Mouse (Mus musculus): ENCODE measurements around the gene Mms22l. TPM values are rescaled to one million over a fixed set of nuclear protein-coding genes. Genes with fewer than 3 reads are reported as not detected.
"Not testable (repeated sequence)": the region's sequence is repeated elsewhere in the genome, so short reads cannot be mapped to it uniquely, and the experiment has no call there.

Mms22l gene
- 1 to 10 TPM in 1 of 2 experiments, under 1 TPM in 1; 0.81 to 1.2 TPM for total RNA-seq (2021)

- DNase-seq (ENCODE audit: extremely low spot score in 1 of 2, low spot score in 1 of 2), result peak; percentile 85 to 88
These were observed at the start of gene Mms22l for GRCm38 (mm10) chr4:24496116-24496952. Gene Mms22l, plus strand, starts transcription at chr4:24496451.

GRCm38 (mm10) chr4:24484046-24484445, 12.2 kb upstream of the Mms22l start:
- not testable (repeated sequence) for DNase-seq (ENCODE audit: extremely low spot score in 1 of 2, low spot score in 1 of 2)

- no peak for DNase-seq (ENCODE audit: extremely low spot score in 1 of 2, low spot score in 1 of 2)
These were observed 685 bp downstream of the Mms22l start for GRCm38 (mm10) chr4:24496953-24497319.

GRCm38 (mm10) chr4:24509195-24509594, 12.9 kb downstream of the Mms22l start:
- no peak for DNase-seq (ENCODE audit: extremely low spot score in 1 of 2, low spot score in 1 of 2)

GRCm38 (mm10) chr4:24536989-24537388, 40.7 kb downstream of the Mms22l start:
- DNase-seq (ENCODE audit: extremely low spot score in 1 of 2, low spot score in 1 of 2), result no peak

GRCm38 (mm10) chr4:24543421-24543820, 47.2 kb downstream of the Mms22l start:
- DNase-seq (ENCODE audit: extremely low spot score in 1 of 2, low spot score in 1 of 2), result no peak

GRCm38 (mm10) chr4:24544677-24545151, 48.5 kb downstream of the Mms22l start:
- peak; percentile 29 to 56 for DNase-seq (ENCODE audit: extremely low spot score in 1 of 2, low spot score in 1 of 2)

- DNase-seq (ENCODE audit: extremely low spot score in 1 of 2, low spot score in 1 of 2), result no peak
These were observed 60.0 kb downstream of the Mms22l start for GRCm38 (mm10) chr4:24556116-24556820.

- DNase-seq (ENCODE audit: extremely low spot score in 1 of 2, low spot score in 1 of 2), result no peak
These were observed 60.9 kb downstream of the Mms22l start for GRCm38 (mm10) chr4:24557149-24557548.

GRCm38 (mm10) chr4:24568026-24568425, 71.8 kb downstream of the Mms22l start:
- no peak for DNase-seq (ENCODE audit: extremely low spot score in 1 of 2, low spot score in 1 of 2)

- DNase-seq (ENCODE audit: extremely low spot score in 1 of 2, low spot score in 1 of 2), result no peak
These were observed 72.8 kb downstream of the Mms22l start for GRCm38 (mm10) chr4:24568989-24569556.

GRCm38 (mm10) chr4:24574276-24574675, 78.0 kb downstream of the Mms22l start:
- DNase-seq (ENCODE audit: extremely low spot score in 1 of 2, low spot score in 1 of 2), result peak; percentile 88 to 98

GRCm38 (mm10) chr4:24577594-24577993, 81.3 kb downstream of the Mms22l start:
- no peak for DNase-seq (ENCODE audit: extremely low spot score in 1 of 2, low spot score in 1 of 2)

GRCm38 (mm10) chr4:24582295-24582694, 86.0 kb downstream of the Mms22l start:
- DNase-seq (ENCODE audit: extremely low spot score in 1 of 2, low spot score in 1 of 2), result no peak

GRCm38 (mm10) chr4:24583997-24584396, 87.7 kb downstream of the Mms22l start:
- no peak for DNase-seq (ENCODE audit: extremely low spot score in 1 of 2, low spot score in 1 of 2)

GRCm38 (mm10) chr4:24594824-24595223, 98.6 kb downstream of the Mms22l start:
- no peak for DNase-seq (ENCODE audit: extremely low spot score in 1 of 2, low spot score in 1 of 2)

- DNase-seq (ENCODE audit: extremely low spot score in 1 of 2, low spot score in 1 of 2), result no peak
These were observed 100.8 kb downstream of the Mms22l start for GRCm38 (mm10) chr4:24596942-24597611.

- DNase-seq (ENCODE audit: extremely low spot score in 1 of 2, low spot score in 1 of 2), result no peak
These were observed 102.4 kb downstream of the Mms22l start for GRCm38 (mm10) chr4:24598637-24599036.

- no peak for DNase-seq (ENCODE audit: extremely low spot score in 1 of 2, low spot score in 1 of 2)
These were observed 105.5 kb downstream of the Mms22l start for GRCm38 (mm10) chr4:24601711-24602110.

- no peak for DNase-seq (ENCODE audit: extremely low spot score in 1 of 2, low spot score in 1 of 2)
These were observed 112.8 kb downstream of the Mms22l start for GRCm38 (mm10) chr4:24609085-24609484.

GRCm38 (mm10) chr4:24609564-24609963, 113.3 kb downstream of the Mms22l start:
- no peak for DNase-seq (ENCODE audit: extremely low spot score in 1 of 2, low spot score in 1 of 2)

Data from layer of hippocampus, postnatal 25 days (tissue).